Mouse (Mus musculus) brain, embryonic 14.5 days (tissue): ENCODE results near the gene Stat5b.

Experiments
- CTCF ChIP-seq: fragments of 200-500 bp; IDR thresholded peaks from 2 replicates; pipeline ENCODE4 v1.5.1; 2012; ENCODE audit warnings: inconsistent platforms, mild to moderate bottlenecking, moderate library complexity, borderline replicate concordance; ENCODE audit not compliant: insufficient read depth, insufficient read length; ENCODE audit errors: extremely low read depth
- POLR2A ChIP-seq: fragments of 200-500 bp; IDR thresholded peaks from 2 replicates; pipeline ENCODE4 v1.6.1; 2012; ENCODE audit warnings: mild to moderate bottlenecking, inconsistent platforms, borderline replicate concordance; ENCODE audit not compliant: poor library complexity, insufficient read depth, insufficient read length, severe bottlenecking; ENCODE audit errors: extremely low read depth

- TF ChIP-seq POLR2A (no peak), CTCF (no peak)
Measured at GRCm38 (mm10) chr11:100774261-100774660, 76.3 kb downstream of the Stat5b start.
